Mouse (Mus musculus) layer of hippocampus, adult 9-11 months (tissue): ENCODE results near the gene Tm4sf4.
A peak's percentile ranks its signal among the peaks of the same experiment; 100 is the strongest.

Source experiments
- DNase-seq: peaks from one replicate; pipeline ENCODE4 v3.0.0; 2022

Tm4sf4 gene

GRCm38 (mm10) chr3:57425089-57425730 is at the start of gene Tm4sf4:
Gene Tm4sf4, plus strand, starts transcription at chr3:57425314.
- DNase-seq = no peak

- no peak for DNase-seq
These were observed 38.7 kb upstream of the Tm4sf4 start for GRCm38 (mm10) chr3:57386423-57386822.

- DNase-seq = no peak
These were observed 38.2 kb upstream of the Tm4sf4 start for GRCm38 (mm10) chr3:57386895-57387294.

GRCm38 (mm10) chr3:57387593-57387992 is 37.5 kb upstream of the Tm4sf4 start:
- DNase-seq = no peak

- DNase-seq = no peak
These were observed 13.6 kb upstream of the Tm4sf4 start for GRCm38 (mm10) chr3:57411535-57411934.

GRCm38 (mm10) chr3:57420233-57420632 is 4.9 kb upstream of the Tm4sf4 start:
- DNase-seq = no peak

- no peak for DNase-seq
These were observed 4.5 kb upstream of the Tm4sf4 start for GRCm38 (mm10) chr3:57420660-57421059.

GRCm38 (mm10) chr3:57426351-57426750 is 1.2 kb downstream of the Tm4sf4 start:
- no peak for DNase-seq

- DNase-seq = no peak
These were observed 3.8 kb downstream of the Tm4sf4 start for GRCm38 (mm10) chr3:57428682-57429464.

GRCm38 (mm10) chr3:57429486-57429885 is 4.4 kb downstream of the Tm4sf4 start:
- no peak for DNase-seq

- DNase-seq = no peak
These were observed 6.6 kb downstream of the Tm4sf4 start for GRCm38 (mm10) chr3:57431706-57432105.

- DNase-seq = no peak
These were observed 10.2 kb downstream of the Tm4sf4 start for GRCm38 (mm10) chr3:57435364-57435763.

GRCm38 (mm10) chr3:57440956-57441355 is 15.8 kb downstream of the Tm4sf4 start:
- DNase-seq = no peak

GRCm38 (mm10) chr3:57445706-57446105 is 20.6 kb downstream of the Tm4sf4 start:
- no peak for DNase-seq

- no peak for DNase-seq
These were observed 22.8 kb downstream of the Tm4sf4 start for GRCm38 (mm10) chr3:57447889-57448288.

- DNase-seq = peak; percentile 77
These were observed 23.3 kb downstream of the Tm4sf4 start for GRCm38 (mm10) chr3:57448445-57448844.

- DNase-seq = no peak
These were observed 33.5 kb downstream of the Tm4sf4 start for GRCm38 (mm10) chr3:57458652-57459051.

GRCm38 (mm10) chr3:57463302-57463701 is 38.2 kb downstream of the Tm4sf4 start:
- DNase-seq = no peak

GRCm38 (mm10) chr3:57466289-57466688 is 41.2 kb downstream of the Tm4sf4 start:
- DNase-seq = no peak

- DNase-seq = no peak
These were observed 44.2 kb downstream of the Tm4sf4 start for GRCm38 (mm10) chr3:57469325-57469724.

- peak; percentile 28 for DNase-seq
These were observed 45.2 kb downstream of the Tm4sf4 start for GRCm38 (mm10) chr3:57470326-57470725.

GRCm38 (mm10) chr3:57470981-57471601 is 46.0 kb downstream of the Tm4sf4 start:
- DNase-seq = peak; percentile 4

GRCm38 (mm10) chr3:57472407-57472806 is 47.3 kb downstream of the Tm4sf4 start:
- peak; percentile 10 for DNase-seq

GRCm38 (mm10) chr3:57474421-57474820 is 49.3 kb downstream of the Tm4sf4 start:
- DNase-seq = no peak
